Mouse (Mus musculus) spleen, postnatal 4 days (tissue): ENCODE data around the gene Pip5k1a.
A peak's percentile ranks its signal among the peaks of the same experiment; 100 is the strongest.
"Not testable (repeated sequence)": the region's sequence is repeated elsewhere in the genome, so short reads cannot be mapped to it uniquely, and the experiment has no call there.

Source experiments
- DNase-seq, 2 experiments: peaks; one replicate each; pipeline ENCODE4 v3.0.0; 2022; ENCODE audit warnings: low spot score in 2 of 2

Gene Pip5k1a

GRCm38 (mm10) chr3:95112760-95113159, 6.0 kb upstream of the Pip5k1a start:
- no peak for DNase-seq

DNA sequence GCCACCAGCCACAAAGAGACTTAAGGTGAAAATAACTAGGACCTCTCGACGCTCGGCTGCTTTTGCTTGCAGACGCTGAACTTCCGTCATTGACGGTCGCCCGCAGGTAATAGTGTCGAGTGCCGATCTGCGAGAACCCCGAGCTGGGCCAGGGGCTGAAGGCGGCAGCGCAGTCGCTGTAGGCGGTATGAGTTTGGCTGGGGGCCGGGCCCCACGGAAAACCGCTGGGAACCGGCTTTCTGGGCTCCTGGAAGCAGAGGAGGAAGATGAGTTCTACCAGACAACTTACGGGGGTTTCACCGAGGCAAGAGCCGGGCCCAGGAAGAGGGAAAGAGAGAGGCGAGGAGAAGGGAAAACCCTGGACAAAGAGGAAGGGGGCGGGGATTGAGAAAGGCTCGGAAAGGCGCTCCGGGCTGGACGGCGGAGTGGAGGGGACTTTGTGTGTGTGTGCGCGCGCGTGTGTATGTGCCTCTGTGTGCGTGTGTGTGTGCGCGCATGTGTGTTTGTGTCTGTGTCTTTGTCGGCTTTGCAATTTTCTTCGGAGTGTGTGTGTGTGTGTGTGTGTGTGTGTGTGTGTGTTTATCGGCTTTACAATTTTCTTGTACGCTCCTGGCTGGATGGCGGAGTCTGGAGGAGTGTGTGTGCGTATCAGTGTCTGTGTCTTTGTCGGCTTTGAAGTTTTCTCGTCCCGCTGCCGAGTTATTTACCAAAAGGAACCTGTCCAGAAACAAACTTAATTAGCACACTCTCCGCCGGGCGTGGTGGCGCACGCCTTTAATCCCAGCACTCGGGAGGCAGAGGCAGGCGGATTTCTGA, 4.4 kb upstream of the Pip5k1a start, which contains the start of gene Vps72:
Gene Vps72 (plus strand): TSS at position 112 of the 816 bp plus-strand sequence.
- DNase-seq = peak; percentile 86 to 91

GRCm38 (mm10) chr3:95107898-95108297, 1.2 kb upstream of the Pip5k1a start:
- DNase-seq = no peak

DNA sequence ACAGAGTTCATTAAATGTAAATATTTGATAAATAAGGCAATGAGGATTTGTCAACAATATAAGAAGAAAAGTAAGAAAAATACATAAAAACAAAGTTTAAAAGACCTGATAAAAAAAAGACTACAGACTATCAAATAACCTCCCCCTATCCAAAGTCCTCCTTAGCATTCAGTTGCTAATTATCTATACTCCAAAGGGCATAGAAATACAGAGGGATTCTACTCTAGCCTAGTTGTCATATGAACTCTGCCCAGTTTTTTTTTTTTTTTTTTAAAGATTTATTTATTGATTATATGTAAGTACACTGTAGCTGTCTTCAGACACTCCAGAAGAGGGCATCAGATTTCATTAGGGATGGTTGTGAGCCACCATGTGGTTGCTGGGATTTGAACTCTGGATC, 578 bp upstream of the Pip5k1a start:
- DNase-seq = not testable (repeated sequence)

DNA sequence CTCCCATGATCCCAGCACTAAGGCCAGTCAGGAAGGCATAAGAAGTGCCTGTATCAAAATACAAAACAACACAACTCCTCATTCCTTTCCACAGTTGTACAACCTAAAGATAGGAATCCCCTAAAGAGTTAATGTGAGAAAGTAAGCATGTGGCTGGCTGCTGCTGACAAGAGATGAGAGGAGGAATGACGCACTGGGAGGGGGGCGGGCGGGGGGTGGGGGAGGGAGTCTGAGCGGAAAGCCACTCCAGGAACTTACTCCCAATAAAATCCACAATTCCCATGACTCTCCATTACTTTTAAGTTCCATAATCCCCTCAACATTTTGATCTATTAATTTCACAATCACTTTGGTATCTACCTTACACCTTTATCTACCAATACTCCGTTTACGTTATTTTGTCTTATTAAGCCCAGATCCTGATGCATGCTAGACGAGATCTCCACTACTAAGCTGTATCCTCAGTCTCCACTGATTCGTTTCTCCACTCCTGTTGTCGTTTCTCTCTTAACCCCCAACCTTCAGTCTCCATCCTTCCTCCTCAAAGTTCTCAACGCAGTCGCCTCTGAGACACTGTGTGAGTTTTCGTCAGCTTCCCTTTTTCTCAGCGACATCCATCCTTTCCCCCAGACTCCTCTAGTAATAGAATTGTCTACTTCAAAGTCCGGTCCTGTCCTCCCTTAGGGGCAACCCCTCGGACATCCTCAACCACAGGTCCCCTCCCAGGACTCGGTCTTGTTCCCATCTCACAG, 968 bp downstream of the Pip5k1a start:
- DNase-seq = no peak

GRCm38 (mm10) chr3:95105121-95105520, 1.6 kb downstream of the Pip5k1a start:
- DNase-seq = no peak

DNA sequence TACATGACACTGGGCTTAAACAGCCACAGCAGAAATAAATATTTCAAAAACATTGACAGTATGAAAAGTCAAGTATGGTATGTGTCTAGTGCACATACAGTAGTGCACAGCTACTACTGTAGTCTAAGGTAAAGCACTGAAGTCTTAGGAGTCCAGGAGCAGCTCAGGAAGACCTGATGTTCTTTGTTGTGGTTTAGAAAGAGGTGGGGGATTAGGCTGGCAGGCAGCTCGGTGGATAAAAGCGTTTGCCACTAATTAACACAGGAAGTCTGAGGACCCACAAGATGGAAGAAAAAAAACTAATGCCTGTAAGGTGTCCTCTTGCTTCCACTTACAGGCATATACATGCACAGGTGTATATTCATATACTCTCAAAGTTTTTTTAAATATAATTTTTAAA, 5.9 kb downstream of the Pip5k1a start:
- no peak for DNase-seq

DNA sequence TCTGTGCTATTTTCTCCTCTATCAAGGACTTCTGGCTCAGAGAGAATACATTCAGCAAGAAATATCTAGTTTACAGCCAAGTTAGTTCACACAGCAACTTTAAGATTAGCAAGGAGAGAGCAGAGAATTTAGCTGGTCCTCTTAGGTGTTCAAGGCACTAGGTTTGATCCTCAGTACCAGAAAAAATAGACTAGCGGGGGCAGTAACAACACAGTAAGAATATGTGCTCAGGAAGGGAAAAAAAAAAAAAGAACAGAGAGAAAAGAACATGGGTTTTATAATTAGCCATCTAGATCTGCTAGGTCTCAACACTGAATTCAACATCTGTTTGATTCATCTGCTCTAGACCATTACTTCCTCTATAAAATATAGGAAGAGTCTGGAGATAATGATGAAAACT, 18.7 kb downstream of the Pip5k1a start:
- no peak for DNase-seq

- no peak for DNase-seq
Observed at GRCm38 (mm10) chr3:95071606-95072005, 35.1 kb downstream of the Pip5k1a start.

- no peak for DNase-seq
Observed at GRCm38 (mm10) chr3:95066570-95066969, 40.2 kb downstream of the Pip5k1a start.

- DNase-seq = no peak
Observed at GRCm38 (mm10) chr3:95066095-95066494, 40.6 kb downstream of the Pip5k1a start.

GRCm38 (mm10) chr3:95065553-95065952, 41.2 kb downstream of the Pip5k1a start:
- DNase-seq = no peak

DNA sequence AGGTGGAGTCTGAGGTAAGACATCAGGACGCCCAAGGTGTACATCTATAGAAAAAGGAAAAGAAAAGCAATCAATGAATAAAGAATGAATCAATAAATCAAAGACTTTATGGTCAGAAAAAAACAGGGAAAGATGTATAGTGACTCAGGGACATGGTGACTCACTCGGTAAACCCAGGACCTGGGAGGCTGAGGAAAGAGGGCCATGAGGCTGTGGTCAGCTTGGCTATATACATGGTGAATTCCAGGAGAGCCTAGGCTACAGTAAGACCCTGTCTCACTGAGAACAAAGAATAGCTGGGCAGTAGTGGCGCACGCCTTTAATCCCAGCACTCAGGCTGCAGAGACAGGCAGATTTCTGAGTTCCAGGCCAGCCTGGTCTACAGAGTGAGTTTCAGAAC, 43.0 kb downstream of the Pip5k1a start:
- DNase-seq = no peak

GRCm38 (mm10) chr3:95058078-95058477, 48.7 kb downstream of the Pip5k1a start:
- no peak for DNase-seq

- peak; percentile 68 to 73 for DNase-seq
Observed at GRCm38 (mm10) chr3:95056275-95056674, 50.5 kb downstream of the Pip5k1a start.

DNA sequence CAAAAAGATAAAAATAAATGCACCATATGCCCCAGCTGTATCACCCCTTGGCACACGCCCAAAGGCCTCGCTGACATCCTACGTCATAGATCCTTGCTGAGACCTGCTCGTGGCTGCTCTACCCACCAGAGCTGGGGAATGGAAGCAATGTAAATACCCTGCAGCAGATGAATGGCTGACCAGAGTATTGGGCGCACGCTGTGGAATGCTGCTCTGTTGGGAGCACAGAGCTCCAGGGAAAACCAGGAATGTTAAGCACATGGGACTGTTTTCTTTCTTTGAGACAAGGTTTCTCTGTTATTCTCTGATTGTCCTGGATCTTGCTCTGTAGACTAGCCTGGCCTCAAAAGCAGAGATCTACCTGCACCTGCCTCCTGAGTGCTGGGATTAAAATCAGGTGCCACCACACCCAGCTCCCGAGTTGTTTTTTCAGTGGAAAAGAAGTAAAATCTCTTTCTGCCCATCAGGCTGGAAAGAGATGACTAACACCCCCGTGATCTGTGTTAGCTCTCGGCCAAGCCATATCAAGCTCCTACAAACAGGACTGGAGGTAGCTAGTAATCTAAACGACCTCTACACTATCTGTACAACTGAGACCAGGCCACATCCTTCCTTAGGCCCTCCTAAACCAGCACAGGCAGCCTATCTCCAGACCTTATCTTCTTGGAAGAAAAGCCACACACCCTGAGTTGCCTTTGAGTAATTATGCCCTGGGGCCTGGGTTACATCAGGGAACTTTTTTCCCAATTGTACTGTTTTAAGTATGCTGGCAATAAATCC, 52.1 kb downstream of the Pip5k1a start:
- DNase-seq = peak in 1 of 2 experiments; percentile 36

DNA sequence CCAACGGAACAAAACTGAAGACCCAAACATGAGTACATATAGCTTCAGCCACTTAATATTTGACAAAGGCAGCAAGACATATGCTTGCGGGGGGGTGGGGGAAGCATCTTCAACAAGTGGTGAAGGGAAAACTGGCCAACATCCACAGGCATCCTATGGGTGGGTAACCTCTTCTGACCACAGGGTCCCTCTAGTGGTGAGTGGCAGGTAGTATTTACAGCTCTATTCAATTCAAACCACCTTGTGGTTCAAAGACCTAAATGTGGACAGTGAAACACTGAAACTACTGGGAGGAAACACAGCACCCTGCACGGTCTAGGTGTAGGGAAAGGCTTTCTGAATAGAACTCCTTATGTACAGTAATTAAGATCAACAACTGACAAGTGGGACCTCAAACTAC, 53.0 kb downstream of the Pip5k1a start:
- peak in 1 of 2 experiments; percentile 31 for DNase-seq

DNA sequence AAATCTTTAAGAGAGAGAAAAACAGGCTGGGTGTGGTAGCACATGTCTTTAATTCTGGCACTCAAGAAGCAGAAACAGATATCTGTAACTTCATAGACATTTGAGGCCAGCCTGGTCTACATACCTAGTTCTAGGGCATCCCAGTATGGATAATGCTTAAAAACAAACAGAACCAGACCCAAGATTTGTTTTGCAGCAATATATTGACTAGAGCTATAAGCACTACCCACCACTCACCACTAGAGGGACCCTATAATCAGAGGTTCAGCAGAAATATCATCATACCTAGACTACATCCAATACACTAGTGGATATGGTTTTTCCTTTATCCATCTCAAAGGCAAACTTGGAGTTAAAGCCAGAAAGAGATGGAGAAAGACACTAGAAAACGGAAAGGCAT, 53.8 kb downstream of the Pip5k1a start:
- DNase-seq = peak in 1 of 2 experiments; percentile 61

DNA sequence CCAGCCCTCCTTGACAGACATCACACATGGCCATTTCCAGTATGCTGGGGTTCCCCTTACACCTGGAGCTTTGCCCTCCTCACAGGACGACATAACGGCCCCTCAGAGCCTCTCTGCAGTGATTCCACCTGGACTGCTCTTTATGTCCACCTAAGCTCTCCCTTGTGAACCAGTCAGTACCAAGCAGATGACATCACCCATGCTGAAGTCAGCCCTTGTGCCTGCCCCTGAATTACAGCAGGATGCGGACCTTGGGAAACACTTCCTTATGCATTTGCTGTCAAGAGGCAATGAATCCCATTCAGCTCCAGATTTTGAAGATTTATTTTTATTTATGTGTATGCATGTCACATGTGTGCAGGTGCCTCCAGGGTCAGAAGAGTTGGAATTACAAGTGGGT, 58.8 kb downstream of the Pip5k1a start:
- DNase-seq = no peak

DNA sequence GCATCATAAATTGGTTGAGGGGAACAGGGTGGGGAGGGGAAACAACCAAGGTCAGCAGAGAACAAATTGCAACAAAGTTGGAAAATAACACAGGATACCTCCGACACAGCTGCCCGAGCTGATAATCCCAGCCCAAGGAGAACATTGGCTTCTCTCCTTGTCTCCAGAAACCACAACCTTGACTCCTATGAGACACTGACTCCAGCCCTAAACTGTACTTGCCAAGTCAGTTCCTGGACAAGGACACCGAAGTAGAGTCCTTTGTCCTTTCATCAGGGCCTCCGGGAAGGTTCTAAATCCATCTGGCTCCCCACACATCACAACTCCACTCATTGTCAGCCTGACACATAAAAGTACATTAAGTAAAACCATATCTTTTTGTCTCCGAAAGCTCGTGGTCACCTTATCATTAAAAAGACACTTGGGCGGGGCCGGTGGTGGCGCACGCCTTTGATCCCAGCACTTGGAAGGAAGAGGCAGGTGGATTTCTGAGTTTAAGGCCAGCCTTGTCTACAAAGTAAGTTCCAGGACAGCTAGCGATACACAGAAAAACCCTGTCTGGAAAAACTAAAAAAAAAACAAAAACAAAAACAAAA, 60.2 kb downstream of the Pip5k1a start:
- DNase-seq = no peak

DNA sequence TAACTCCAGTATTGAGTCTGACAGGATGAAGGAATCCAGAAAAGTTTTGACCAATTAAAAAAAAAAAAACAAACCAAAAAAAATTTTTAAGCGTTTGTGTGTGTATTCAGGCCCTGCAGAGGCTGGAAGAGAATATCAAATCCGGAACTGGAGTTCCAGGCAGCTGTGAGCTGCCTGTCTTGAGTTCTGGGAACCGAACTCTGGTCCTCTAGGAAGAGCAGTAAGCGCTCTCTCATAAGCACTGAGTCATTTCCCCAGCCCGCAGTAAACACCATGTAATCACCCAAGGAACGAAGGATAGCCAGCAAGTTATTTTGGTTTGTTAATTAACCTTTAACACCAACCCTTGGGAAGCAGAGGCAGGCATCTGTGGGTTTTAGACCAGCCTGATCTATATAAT, 63.5 kb downstream of the Pip5k1a start:
- no peak for DNase-seq

- no peak for DNase-seq
Observed at GRCm38 (mm10) chr3:95042838-95043229, 63.9 kb downstream of the Pip5k1a start.
